Mouse (Mus musculus) midbrain, embryonic 12.5 days (tissue): ENCODE measurements at regions not wholly inside any gene's neighbourhood (a gene's known extent, or its start where the extent isn't known, plus 50 kb on each side); places are given as distances from the start of the nearest gene placed in this dataset.

Experiments
- ATAC-seq: fragments of 200-750 bp; cut with Nextera tagmentation; 2 replicates; pipeline ENCODE4 v1.8.0; 2017; ENCODE audit warnings: low read depth, moderate TSS enrichment, moderate library complexity; ENCODE audit not compliant: low FRiP score
- H3K27ac ChIP-seq: fragments of 300-500 bp; sonication (generic); replicated peaks from 2 replicates; pipeline ENCODE4 v1.5.1; 2016; ENCODE audit warnings: mild to moderate bottlenecking
- H3K27me3 ChIP-seq: fragments of 300-500 bp; sonication (generic); 2 replicates; pipeline ENCODE4 v1.6.1; 2016; ENCODE audit warnings: mild to moderate bottlenecking
- H3K36me3 ChIP-seq: fragments of 300-500 bp; sonication (generic); 2 replicates; pipeline ENCODE4 v1.6.1; 2016
- H3K4me1 ChIP-seq: fragments of 300-500 bp; sonication (generic); 2 replicates; pipeline ENCODE4 v1.6.1; 2016
- H3K4me2 ChIP-seq: fragments of 300-500 bp; sonication (generic); replicated peaks from 2 replicates; pipeline ENCODE4 v1.6.1; 2016; ENCODE audit warnings: mild to moderate bottlenecking, moderate library complexity
- H3K4me3 ChIP-seq: fragments of 300-500 bp; sonication (generic); 2 replicates; pipeline ENCODE4 v1.5.1; 2016; ENCODE audit warnings: mild to moderate bottlenecking
- H3K9ac ChIP-seq: fragments of 300-500 bp; sonication (generic); replicated peaks from 2 replicates; pipeline ENCODE4 v1.6.1; 2016; ENCODE audit warnings: mild to moderate bottlenecking, moderate library complexity
- H3K9me3 ChIP-seq: fragments of 300-500 bp; sonication (generic); 2 replicates; pipeline ENCODE4 v1.6.1; 2016; ENCODE audit warnings: mild to moderate bottlenecking
- WGBS: fragments of 180-500 bp; shearing (Covaris S2); methylation state at CpG from one replicate; pipeline ENCODE4 v1.1.7; 2016; 5-methylcytosine and 5-hydroxymethylcytosine counted together

DNA sequence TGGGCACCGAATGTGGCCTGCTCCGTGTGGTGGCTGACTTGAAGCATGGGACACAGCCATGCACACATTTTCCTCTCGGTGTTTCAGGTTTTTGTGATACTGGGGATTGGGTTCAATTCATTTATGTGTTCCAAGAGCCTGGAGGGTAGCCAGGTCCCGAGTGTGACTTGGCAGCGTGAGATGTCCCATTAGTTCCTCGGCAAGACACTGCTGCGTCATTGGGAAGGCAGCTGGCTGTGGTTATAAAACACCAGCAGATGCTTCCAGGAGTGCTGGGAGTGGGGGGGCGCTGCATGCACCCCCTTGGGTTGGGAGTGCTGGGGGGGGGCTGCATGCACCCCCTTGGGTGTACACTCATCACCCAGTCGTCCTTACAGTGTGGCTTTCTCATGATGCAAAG is 186.9 kb upstream of the Sulf2 start:
- 83% methylated on average over 9 of the region's 9 CpGs for WGBS
- Histone ChIP-seq H3K9ac (no peak overlapping the region), H3K27ac (no peak overlapping the region), H3K9me3 (no peaks in the 10 kb centered on the region), H3K4me2 (no peak overlapping the region), H3K4me3 (no peak overlapping the region), H3K4me1 (peaks cover 27% of the 10 kb centered on the region), H3K36me3 (no peaks in the 10 kb centered on the region), H3K27me3 (peaks cover 26% of the 10 kb centered on the region)
- ATAC-seq, result no peak

DNA sequence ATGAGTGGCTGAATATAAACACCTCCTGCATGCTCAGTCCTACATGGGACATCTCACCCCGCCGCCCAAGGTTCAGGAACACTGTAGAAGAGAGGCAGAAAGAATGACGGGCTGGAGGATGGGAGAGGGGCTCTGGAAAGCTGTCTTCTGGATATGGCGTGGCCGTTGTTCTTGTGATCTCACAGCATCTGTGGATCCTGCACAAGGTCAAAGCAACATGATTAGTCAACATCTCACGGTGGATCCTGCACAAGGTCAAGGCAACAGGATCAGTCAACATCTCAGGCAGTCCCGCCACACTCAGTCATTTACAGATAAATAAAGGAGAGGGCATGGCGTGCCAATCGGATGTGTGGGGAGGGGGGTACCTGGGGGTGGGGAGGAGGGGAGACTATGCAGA is 184.7 kb upstream of the Sulf2 start:
- Histone ChIP-seq H3K9me3 (no peaks in the 10 kb centered on the region), H3K4me3 (no peak overlapping the region), H3K4me1 (peaks cover 13% of the 10 kb centered on the region), H3K36me3 (no peaks in the 10 kb centered on the region), H3K27ac (no peak overlapping the region), H3K9ac (no peak overlapping the region), H3K27me3 (peaks cover 21% of the 10 kb centered on the region), H3K4me2 (no peak overlapping the region)
- ATAC-seq, result no peak
- 90% methylated on average over 9 of the region's 9 CpGs for WGBS

- Histone ChIP-seq H3K9ac (no peak overlapping the region), H3K4me3 (no peak overlapping the region), H3K36me3 (no peaks in the 10 kb centered on the region), H3K9me3 (no peaks in the 10 kb centered on the region), H3K27ac (no peak overlapping the region), H3K4me2 (no peak overlapping the region), H3K4me1 (peaks cover 13% of the 10 kb centered on the region), H3K27me3 (peaks cover 14% of the 10 kb centered on the region)
- WGBS, result 86% methylated on average over 5 of the region's 5 CpGs
- no peak for ATAC-seq
Measured at GRCm38 (mm10) chr2:166339427-166339826, 184.0 kb upstream of the Sulf2 start.

- 76% methylated on average over 11 of the region's 11 CpGs for WGBS
- H3K27me3 ChIP-seq, result peaks cover 14% of the 10 kb centered on the region
- peaks cover 8% of the 10 kb centered on the region; the same call in 1 of the 2 replicates for H3K4me1 ChIP-seq
- no peak overlapping the region for H3K27ac ChIP-seq
- ATAC-seq, result no peak
- no peak overlapping the region for H3K9ac ChIP-seq
- H3K4me2 ChIP-seq, result no peak overlapping the region
- H3K9me3 ChIP-seq, result no peaks in the 10 kb centered on the region
- no peak overlapping the region for H3K4me3 ChIP-seq
- no peaks in the 10 kb centered on the region for H3K36me3 ChIP-seq
Measured at GRCm38 (mm10) chr2:166338396-166339085, 183.1 kb upstream of the Sulf2 start.

DNA sequence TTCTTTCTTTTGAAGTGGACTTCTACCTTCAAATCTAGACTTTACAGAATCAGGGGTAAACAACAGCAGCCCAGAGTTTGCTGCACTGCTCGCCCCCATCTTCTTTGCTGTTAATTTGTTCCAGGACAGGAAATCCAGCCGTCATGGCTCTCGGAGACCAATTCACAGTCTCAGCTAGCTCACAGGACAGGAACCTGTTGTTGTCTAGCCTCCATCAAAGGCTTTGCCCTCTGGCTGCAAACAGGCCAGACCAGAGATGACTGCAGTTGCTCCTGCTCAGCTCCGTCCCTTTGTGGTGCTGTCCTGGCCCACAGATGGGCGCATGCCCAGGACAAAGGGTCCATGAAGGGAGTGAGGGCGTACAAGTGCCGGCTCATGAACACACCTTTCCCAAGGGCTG is 182.2 kb upstream of the Sulf2 start:
- WGBS, result 65% methylated on average over 7 of the region's 7 CpGs
- no peak overlapping the region for H3K9ac ChIP-seq
- H3K4me2 ChIP-seq, result no peak overlapping the region
- ATAC-seq, result no peak
- H3K4me3 ChIP-seq, result no peak overlapping the region
- 0 out of 2 replicates have a peak, but pooled peaks cover 8% of the 10 kb centered on the region for H3K4me1 ChIP-seq
- H3K27ac ChIP-seq, result no peak overlapping the region
- no peaks in the 10 kb centered on the region for H3K9me3 ChIP-seq
- peaks cover 6% of the 10 kb centered on the region for H3K27me3 ChIP-seq
- H3K36me3 ChIP-seq, result no peaks in the 10 kb centered on the region

- Histone ChIP-seq H3K27me3 (no peaks in the 10 kb centered on the region; the same call in none of the 2 replicates), H3K4me2 (no peak overlapping the region), H3K27ac (no peak overlapping the region), H3K4me3 (no peak overlapping the region), H3K9ac (no peak overlapping the region), H3K4me1 (0 out of 2 replicates have a peak, but pooled peaks cover 8% of the 10 kb centered on the region), H3K9me3 (no peaks in the 10 kb centered on the region), H3K36me3 (no peaks in the 10 kb centered on the region)
- WGBS, result 83% methylated on average over 5 of the region's 5 CpGs
- ATAC-seq, result no peak
Measured at GRCm38 (mm10) chr2:166335702-166336101, 180.2 kb upstream of the Sulf2 start.

DNA sequence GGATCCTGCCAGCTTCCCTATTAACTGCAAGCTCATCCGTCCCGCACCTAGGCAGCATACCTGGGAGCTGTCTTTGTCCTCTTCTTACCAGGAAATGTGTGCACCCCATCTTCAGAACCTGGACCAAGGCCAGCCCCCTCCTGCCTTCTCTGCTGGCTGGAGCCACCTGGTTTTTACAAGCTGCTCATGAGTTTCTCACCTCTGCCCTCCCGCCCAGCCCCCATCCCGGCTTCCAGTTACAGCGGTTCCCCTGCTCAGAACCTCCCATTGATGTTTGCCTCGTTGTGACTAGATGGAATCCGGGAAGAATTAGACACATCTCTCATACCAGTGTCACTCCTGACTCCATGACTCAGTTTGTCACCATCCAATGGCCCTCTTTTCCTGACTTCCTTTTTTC is 179.1 kb upstream of the Sulf2 start:
- Histone ChIP-seq H3K27me3 (no peaks in the 10 kb centered on the region; the same call in none of the 2 replicates), H3K27ac (no peak overlapping the region), H3K36me3 (no peaks in the 10 kb centered on the region), H3K4me2 (no peak overlapping the region), H3K4me3 (no peak overlapping the region), H3K9ac (no peak overlapping the region), H3K4me1 (0 out of 2 replicates have a peak, but pooled peaks cover 9% of the 10 kb centered on the region), H3K9me3 (no peaks in the 10 kb centered on the region)
- 82% methylated on average over 7 of the region's 7 CpGs for WGBS
- no peak for ATAC-seq

- WGBS, result 75% methylated on average over 4 of the region's 4 CpGs
- Histone ChIP-seq H3K9me3 (no peaks in the 10 kb centered on the region), H3K36me3 (no peaks in the 10 kb centered on the region), H3K4me2 (no peak overlapping the region), H3K27me3 (no peaks in the 10 kb centered on the region; the same call in 1 of the 2 replicates), H3K27ac (no peak overlapping the region), H3K4me3 (no peak overlapping the region), H3K4me1 (0 out of 2 replicates have a peak, but pooled peaks cover 13% of the 10 kb centered on the region), H3K9ac (no peak overlapping the region)
- no peak for ATAC-seq
Measured at GRCm38 (mm10) chr2:166333818-166334217, 178.4 kb upstream of the Sulf2 start.

GRCm38 (mm10) chr2:166332748-166333417 is 177.4 kb upstream of the Sulf2 start:
- H3K27me3 ChIP-seq, result peaks cover 3% of the 10 kb centered on the region; the same call in 1 of the 2 replicates
- no peak overlapping the region for H3K27ac ChIP-seq
- 80% methylated on average over 13 of the region's 13 CpGs for WGBS
- ATAC-seq, result no peak
- no peaks in the 10 kb centered on the region for H3K36me3 ChIP-seq
- no peak overlapping the region for H3K9ac ChIP-seq
- H3K4me1 ChIP-seq, result 0 out of 2 replicates have a peak, but pooled peaks cover 12% of the 10 kb centered on the region
- H3K4me3 ChIP-seq, result no peak overlapping the region
- H3K9me3 ChIP-seq, result no peaks in the 10 kb centered on the region
- H3K4me2 ChIP-seq, result no peak overlapping the region

GRCm38 (mm10) chr2:166331192-166331591 is 175.7 kb upstream of the Sulf2 start:
- no peaks in the 10 kb centered on the region for H3K9me3 ChIP-seq
- H3K4me1 ChIP-seq, result 0 out of 2 replicates have a peak, but pooled peaks cover 5% of the 10 kb centered on the region
- no peak overlapping the region for H3K27ac ChIP-seq
- H3K4me2 ChIP-seq, result no peak overlapping the region
- no peaks in the 10 kb centered on the region for H3K36me3 ChIP-seq
- no peak for ATAC-seq
- H3K9ac ChIP-seq, result no peak overlapping the region
- no peak overlapping the region for H3K4me3 ChIP-seq
- H3K27me3 ChIP-seq, result peaks cover 13% of the 10 kb centered on the region; the same call in 1 of the 2 replicates
- 87% methylated on average over 4 of the region's 4 CpGs for WGBS

- no peak overlapping the region for H3K4me2 ChIP-seq
- no peaks in the 10 kb centered on the region for H3K36me3 ChIP-seq
- no peak for ATAC-seq
- H3K9ac ChIP-seq, result no peak overlapping the region
- H3K27ac ChIP-seq, result no peak overlapping the region
- 0 out of 2 replicates have a peak, but pooled peaks cover 5% of the 10 kb centered on the region for H3K4me1 ChIP-seq
- H3K9me3 ChIP-seq, result no peaks in the 10 kb centered on the region
- WGBS, result 79% methylated on average over 6 of the region's 6 CpGs
- no peak overlapping the region for H3K4me3 ChIP-seq
- peaks cover 15% of the 10 kb centered on the region; the same call in 1 of the 2 replicates for H3K27me3 ChIP-seq
Measured at GRCm38 (mm10) chr2:166330364-166330763, 174.9 kb upstream of the Sulf2 start.

DNA sequence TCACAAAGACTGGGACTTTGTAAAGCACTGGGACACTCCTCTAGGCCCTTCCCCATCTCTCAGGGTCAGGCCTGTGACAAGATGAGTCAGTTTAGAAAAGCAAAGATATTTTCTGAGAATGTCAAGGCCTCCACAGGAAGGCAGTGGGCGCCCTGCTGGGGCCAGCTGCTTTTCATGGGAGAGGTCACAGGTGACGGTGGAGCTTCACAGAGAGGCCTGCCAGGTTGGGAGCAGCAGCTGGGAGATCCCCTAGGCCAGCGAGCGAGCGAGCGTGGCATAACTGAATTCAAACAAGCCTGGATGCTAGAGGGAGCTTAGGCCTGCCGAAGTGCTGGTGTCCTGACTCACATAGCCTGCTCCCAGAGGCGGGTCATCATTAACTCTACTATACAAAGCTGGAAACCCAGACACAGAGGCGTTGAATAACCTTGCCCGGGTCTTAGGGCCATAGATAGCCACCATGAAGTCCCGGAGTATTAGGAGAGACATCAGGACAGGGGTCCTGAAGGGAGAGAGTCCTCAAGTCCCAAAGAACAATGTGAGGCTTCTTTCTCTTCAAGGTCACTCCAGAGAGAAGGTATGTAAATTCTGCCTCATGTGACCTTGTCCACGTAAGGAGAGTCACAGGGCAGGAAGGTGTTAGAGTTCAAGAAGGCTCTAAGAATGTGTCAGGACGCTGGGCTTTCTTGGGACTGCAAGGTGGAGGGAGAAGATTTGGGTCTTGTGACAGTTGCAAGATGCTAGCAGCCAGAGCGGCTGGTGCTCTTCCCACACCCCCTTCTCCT is 174.3 kb upstream of the Sulf2 start:
- H3K27me3 ChIP-seq, result peaks cover 21% of the 10 kb centered on the region
- H3K4me1 ChIP-seq, result peaks cover 8% of the 10 kb centered on the region
- H3K4me3 ChIP-seq, result no peak overlapping the region
- no peak overlapping the region for H3K4me2 ChIP-seq
- no peaks in the 10 kb centered on the region for H3K9me3 ChIP-seq
- no peak overlapping the region for H3K9ac ChIP-seq
- H3K36me3 ChIP-seq, result no peaks in the 10 kb centered on the region
- no peak for ATAC-seq
- WGBS, result 78% methylated on average over 14 of the region's 14 CpGs
- H3K27ac ChIP-seq, result no peak overlapping the region
